Mouse (Mus musculus) liver, postnatal 0 days (tissue): Measurements from ENCODE around the gene Camta1. TPM values are rescaled to one million over a fixed set of nuclear protein-coding genes. Genes with fewer than 3 reads are reported as not detected.

Source experiments
- ATAC-seq: fragments of 200-750 bp; cut with Nextera tagmentation; 2 replicates; pipeline ENCODE4 v1.8.0; 2017; ENCODE audit warnings: mild to moderate bottlenecking, moderate library complexity
- DNase-seq: peaks from one replicate; pipeline ENCODE4 v3.0.0-alpha.2; 2016
- H3K27ac ChIP-seq: fragments of 300-500 bp; sonication (generic); 2 replicates; pipeline ENCODE4 v1.5.1; 2014; ENCODE audit warnings: antibody characterized with exemption, moderate library complexity, mild to moderate bottlenecking, low read depth
- H3K27me3 ChIP-seq: fragments of 300-500 bp; sonication (generic); 2 replicates; pipeline ENCODE4 v1.6.1; 2014; ENCODE audit warnings: low read length, control low read depth, mixed read lengths; ENCODE audit not compliant: insufficient read depth
- H3K36me3 ChIP-seq: fragments of 300-500 bp; sonication (generic); replicated peaks from 2 replicates; pipeline ENCODE4 v1.6.1; 2014; ENCODE audit warnings: mild to moderate bottlenecking, control low read depth, low read length, moderate library complexity, mixed read lengths; ENCODE audit not compliant: insufficient read depth
- H3K4me1 ChIP-seq: fragments of 300-500 bp; sonication (generic); 2 replicates; pipeline ENCODE4 v1.6.1; 2014; ENCODE audit warnings: antibody characterized with exemption, mild to moderate bottlenecking, control low read depth; ENCODE audit not compliant: insufficient read depth
- H3K4me2 ChIP-seq: fragments of 300-500 bp; sonication (generic); 2 replicates; pipeline ENCODE4 v1.6.1; 2014; ENCODE audit warnings: low read depth, mild to moderate bottlenecking, low read length, moderate library complexity, mixed read lengths
- H3K4me3 ChIP-seq: fragments of 300-500 bp; sonication (generic); 2 replicates; pipeline ENCODE4 v1.5.1; 2014; ENCODE audit warnings: low read depth, low read length
- H3K9ac ChIP-seq: fragments of 300-500 bp; sonication (generic); replicated peaks from 2 replicates; pipeline ENCODE4 v1.6.1; 2014; ENCODE audit warnings: mild to moderate bottlenecking, moderate library complexity
- H3K9me3 ChIP-seq: fragments of 300-500 bp; sonication (generic); 2 replicates; pipeline ENCODE4 v1.6.1; 2016; ENCODE audit warnings: mild to moderate bottlenecking, control low read depth, low read length, mixed read lengths
- CTCF ChIP-seq: sonication (generic); IDR thresholded peaks from 2 replicates; pipeline ENCODE4 v1.5.1; 2016; ENCODE audit warnings: antibody characterized with exemption, low read depth
- EP300 ChIP-seq: IDR thresholded peaks from 2 replicates; pipeline ENCODE4 v1.6.1; 2016; ENCODE audit warnings: antibody characterized with exemption, low read depth, mild to moderate bottlenecking
- WGBS: fragments of 180-500 bp; shearing (Covaris S2); extraction: QIAGEN DNeasy Blood & Tissue Kit; methylation state at CpG from one replicate; pipeline ENCODE4 v1.1.7; 2014; ENCODE audit not compliant: insufficient replicate concordance; 5-methylcytosine and 5-hydroxymethylcytosine counted together
- polyA plus RNA-seq: library from polyadenylated mRNA; unstranded; fragments of >200 nt; fragmentation: Nextera tagmentation; extraction: Ambion mirVana; gene quantifications from 2 replicates; pipeline ENCODE4 v1.2.1, GENCODE M21; 2015

Gene Camta1
- polyA plus RNA-seq, 1 experiment from 2014 or later: 48.3 TPM

GRCm38 (mm10) chr4:151339421-151339820 is 522.3 kb downstream of the Camta1 start:
- DNase-seq: no peak
- TF ChIP-seq EP300 (no peak), CTCF (no peak)
- no peak overlapping the region for H3K4me2 ChIP-seq
- no peaks in the 10 kb centered on the region for H3K4me1 ChIP-seq
- no peak overlapping the region for H3K27ac ChIP-seq
- H3K4me3 ChIP-seq: no peak overlapping the region
- H3K36me3 ChIP-seq: no peaks in the 10 kb centered on the region
- no peaks in the 10 kb centered on the region for H3K27me3 ChIP-seq
- no peaks in the 10 kb centered on the region for H3K9me3 ChIP-seq
- ATAC-seq: no peak
- no peak overlapping the region for H3K9ac ChIP-seq
- 83% methylated on average over 7 of the region's 7 CpGs for whole genome bisulfite sequencing

GRCm38 (mm10) chr4:151338931-151339330 is 522.7 kb downstream of the Camta1 start:
- H3K9me3 ChIP-seq: no peaks in the 10 kb centered on the region
- DNase-seq (no peak), ATAC-seq (no peak)
- 66% methylated on average over 7 of the region's 7 CpGs for WGBS
- no peak overlapping the region for H3K27ac ChIP-seq
- H3K4me1 ChIP-seq: no peaks in the 10 kb centered on the region
- H3K4me3 ChIP-seq: no peak overlapping the region
- no peaks in the 10 kb centered on the region for H3K27me3 ChIP-seq
- no peak for TF ChIP-seq EP300
- no peak for TF ChIP-seq CTCF
- H3K9ac ChIP-seq: no peak overlapping the region
- H3K4me2 ChIP-seq: no peak overlapping the region
- no peaks in the 10 kb centered on the region for H3K36me3 ChIP-seq

DNA sequence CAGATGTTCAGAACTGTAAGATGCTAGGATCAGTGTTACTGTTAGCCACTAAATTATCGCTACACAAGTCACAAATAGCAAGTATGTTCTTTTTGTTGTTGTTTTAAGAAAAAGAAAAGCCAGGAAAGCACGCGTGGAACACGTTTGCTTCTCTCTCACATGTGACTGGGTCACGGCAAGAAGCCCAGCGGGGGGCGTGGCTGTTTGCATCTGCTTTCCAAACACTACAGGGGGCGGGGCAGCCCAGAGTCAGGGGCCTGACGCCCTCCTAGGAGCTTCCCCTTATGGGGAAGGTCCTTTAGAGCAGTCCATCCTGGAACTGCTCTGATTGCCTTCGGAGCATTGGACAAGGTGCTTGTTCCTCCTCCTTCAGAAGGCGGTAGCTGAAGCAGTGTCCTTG is 524.1 kb downstream of the Camta1 start:
- H3K4me2 ChIP-seq: no peak overlapping the region
- no peaks in the 10 kb centered on the region for H3K27me3 ChIP-seq
- H3K9ac ChIP-seq: no peak overlapping the region
- no peak for ATAC-seq
- WGBS: 24% methylated on average over 11 of the region's 11 CpGs
- H3K9me3 ChIP-seq: no peaks in the 10 kb centered on the region
- no peak for TF ChIP-seq EP300
- TF ChIP-seq CTCF: no peak
- H3K36me3 ChIP-seq: no peaks in the 10 kb centered on the region
- no peak overlapping the region for H3K27ac ChIP-seq
- H3K4me1 ChIP-seq: no peaks in the 10 kb centered on the region
- H3K4me3 ChIP-seq: no peak overlapping the region
- peak; percentile 33 for DNase-seq

DNA sequence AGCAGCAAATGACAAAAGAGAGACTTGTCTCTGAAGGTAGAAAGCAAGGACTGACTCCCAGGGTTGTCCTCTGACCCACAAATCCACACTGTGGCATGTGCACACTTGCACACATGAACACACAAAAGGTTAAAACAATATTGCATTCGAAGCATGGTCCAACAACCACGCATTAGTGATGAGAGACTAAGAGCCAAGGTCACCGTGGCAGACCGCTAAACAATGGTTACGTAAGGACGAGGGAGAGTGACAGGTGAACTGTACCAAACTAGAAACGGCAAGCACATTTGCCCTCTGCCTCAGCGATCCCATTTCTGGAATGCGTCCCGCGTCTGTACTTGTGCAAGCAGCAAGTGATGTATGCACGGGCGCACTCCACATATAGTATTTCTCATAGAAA is 525.3 kb downstream of the Camta1 start:
- Histone ChIP-seq H3K9ac (no peak overlapping the region), H3K4me1 (no peaks in the 10 kb centered on the region), H3K27ac (no peak overlapping the region), H3K9me3 (no peaks in the 10 kb centered on the region), H3K4me3 (no peak overlapping the region), H3K36me3 (no peaks in the 10 kb centered on the region), H3K4me2 (no peak overlapping the region), H3K27me3 (no peaks in the 10 kb centered on the region)
- peak; percentile 56 for ATAC-seq
- WGBS: 58% methylated on average over 13 of the region's 13 CpGs
- no peak for DNase-seq
- TF ChIP-seq EP300 (no peak), CTCF (no peak)

DNA sequence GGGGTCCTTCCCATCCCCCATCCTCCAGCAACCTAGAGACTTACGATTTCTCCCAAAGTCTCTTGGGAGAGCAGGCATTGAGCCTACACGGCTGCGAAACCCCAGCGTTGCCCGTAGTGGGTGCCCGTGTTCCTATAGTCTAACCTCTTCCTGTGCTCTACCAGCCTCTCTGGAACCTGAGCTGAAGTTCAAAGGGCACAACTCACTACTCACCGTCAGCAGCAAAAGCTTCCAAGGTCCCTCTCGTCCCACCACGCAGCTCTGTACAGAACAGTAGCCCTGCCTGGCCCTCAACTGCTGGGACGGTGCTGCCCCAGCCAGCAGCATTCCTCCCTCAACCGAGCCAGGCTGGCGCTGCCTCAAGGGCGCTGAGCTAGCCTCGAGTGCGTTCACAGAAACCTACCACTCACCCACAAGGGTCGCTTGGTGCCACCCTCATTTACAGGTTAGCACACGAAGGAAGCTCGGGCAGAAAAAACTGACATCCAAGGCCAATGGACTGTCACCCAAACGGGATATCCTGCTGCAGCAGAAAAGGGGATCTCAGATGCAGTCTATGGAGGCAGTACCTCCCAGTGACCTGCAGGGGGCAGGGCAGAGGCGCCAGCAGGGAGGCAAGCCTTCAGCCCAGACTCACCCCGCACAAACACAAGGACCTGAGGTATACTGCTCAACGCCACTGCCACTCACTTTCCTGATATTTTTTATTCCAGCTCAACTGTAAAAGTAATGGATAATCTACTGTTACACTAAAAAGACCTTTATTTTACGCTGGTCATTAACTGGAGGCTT is 526.5 kb downstream of the Camta1 start:
- H3K9me3 ChIP-seq: no peaks in the 10 kb centered on the region
- H3K4me2 ChIP-seq: no peak overlapping the region
- ATAC-seq: no peak
- H3K9ac ChIP-seq: no peak overlapping the region
- no peaks in the 10 kb centered on the region for H3K27me3 ChIP-seq
- peak; percentile 52 for DNase-seq
- H3K4me1 ChIP-seq: no peaks in the 10 kb centered on the region
- no peak overlapping the region for H3K4me3 ChIP-seq
- WGBS: 35% methylated on average over 23 of the region's 23 CpGs
- H3K27ac ChIP-seq: no peak overlapping the region
- H3K36me3 ChIP-seq: no peaks in the 10 kb centered on the region
- TF ChIP-seq EP300 (no peak), CTCF (peak; percentile 79)

DNA sequence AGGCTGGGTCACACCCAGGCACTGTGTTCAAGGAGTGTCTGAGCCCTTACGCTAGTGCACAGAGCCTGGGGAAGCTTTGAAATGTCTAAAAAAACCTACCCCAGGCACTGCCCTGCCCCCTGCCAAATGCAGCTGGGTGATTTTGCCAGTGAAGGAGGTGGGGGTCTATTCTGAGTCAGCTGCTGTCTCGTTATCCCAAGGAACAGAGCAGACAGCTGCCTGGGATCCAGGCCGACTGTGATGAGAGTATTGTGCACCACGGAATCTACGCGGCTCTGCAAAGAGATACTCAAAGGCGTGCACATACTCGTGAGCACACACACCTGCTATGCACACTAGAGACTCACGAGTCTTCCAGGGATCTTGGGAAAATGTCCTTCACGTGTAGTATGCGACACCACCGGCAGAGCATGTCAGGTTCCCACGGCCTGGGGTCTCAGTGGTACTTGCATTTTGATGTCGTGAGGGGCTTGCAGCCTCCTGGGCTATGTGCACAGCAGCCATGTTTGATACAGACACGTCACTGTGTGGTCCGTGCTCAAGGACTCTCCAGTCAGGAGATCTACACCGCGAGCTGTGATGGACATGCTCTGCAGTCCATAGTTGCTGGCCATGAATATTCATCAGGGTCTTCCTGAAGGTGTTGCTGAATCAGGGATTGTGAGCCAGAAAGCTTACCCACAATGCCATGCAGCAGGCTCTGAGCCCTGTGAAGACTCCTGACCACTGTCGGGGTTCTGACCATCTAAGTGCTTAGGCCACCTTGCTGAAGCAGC is 529.4 kb downstream of the Camta1 start:
- ATAC-seq (no peak), DNase-seq (no peak)
- Histone ChIP-seq H3K36me3 (no peaks in the 10 kb centered on the region), H3K4me1 (no peaks in the 10 kb centered on the region), H3K9me3 (no peaks in the 10 kb centered on the region), H3K4me3 (no peak overlapping the region), H3K27ac (no peak overlapping the region), H3K9ac (no peak overlapping the region), H3K4me2 (no peak overlapping the region), H3K27me3 (no peaks in the 10 kb centered on the region)
- 75% methylated on average over 19 of the region's 19 CpGs for WGBS
- TF ChIP-seq CTCF: no peak
- TF ChIP-seq EP300: no peak
